Mouse (Mus musculus) erythroblast, embryonic 14.5 days (primary cell): ENCODE results near the gene Gclc.

ENCODE experiments used
- GATA1 ChIP-seq: IDR thresholded peaks from 2 replicates; pipeline ENCODE4 v1.6.1; 2012; ENCODE audit warnings: low read length, inconsistent platforms, mixed read lengths
- TAL1 ChIP-seq: IDR thresholded peaks from 3 replicates; pipeline ENCODE4 v1.6.1; 2012; ENCODE audit warnings: low read length, inconsistent platforms, mixed read lengths

DNA sequence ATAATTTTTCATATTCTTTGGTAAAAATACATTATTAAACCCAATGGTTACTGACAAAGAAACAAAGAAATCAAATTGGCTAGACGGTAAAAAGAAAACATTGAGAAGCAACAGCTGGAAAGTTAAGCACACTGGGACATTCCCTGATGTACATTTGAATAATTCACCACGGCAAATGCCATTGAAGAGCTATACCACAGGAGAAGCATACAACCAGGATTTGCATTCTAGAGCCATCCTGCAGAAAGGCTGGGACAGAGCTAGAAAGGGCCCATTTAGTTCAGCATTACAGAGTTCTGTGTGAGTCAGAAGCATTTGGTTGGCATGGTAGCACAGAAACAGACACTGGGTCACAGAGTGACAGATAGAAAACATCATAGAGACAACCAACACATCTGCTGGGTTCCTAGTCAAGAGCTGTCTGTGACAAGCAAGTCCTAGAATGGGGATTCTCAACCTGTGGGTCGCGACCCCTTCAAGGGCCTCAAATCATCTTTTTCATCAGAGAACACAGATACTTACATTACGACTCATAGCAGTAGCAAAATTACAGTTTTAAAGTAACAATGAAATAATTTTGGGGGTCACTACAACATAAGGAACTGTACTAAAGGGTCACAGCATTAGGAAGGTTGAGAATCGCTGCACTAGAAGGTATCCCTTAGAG, 28.2 kb upstream of the Gclc start:
- TF ChIP-seq GATA1 (no peak), TAL1 (no peak)
